9 mouse cellular contexts compared by ENCODE assay signal in the genomic region with DNA sequence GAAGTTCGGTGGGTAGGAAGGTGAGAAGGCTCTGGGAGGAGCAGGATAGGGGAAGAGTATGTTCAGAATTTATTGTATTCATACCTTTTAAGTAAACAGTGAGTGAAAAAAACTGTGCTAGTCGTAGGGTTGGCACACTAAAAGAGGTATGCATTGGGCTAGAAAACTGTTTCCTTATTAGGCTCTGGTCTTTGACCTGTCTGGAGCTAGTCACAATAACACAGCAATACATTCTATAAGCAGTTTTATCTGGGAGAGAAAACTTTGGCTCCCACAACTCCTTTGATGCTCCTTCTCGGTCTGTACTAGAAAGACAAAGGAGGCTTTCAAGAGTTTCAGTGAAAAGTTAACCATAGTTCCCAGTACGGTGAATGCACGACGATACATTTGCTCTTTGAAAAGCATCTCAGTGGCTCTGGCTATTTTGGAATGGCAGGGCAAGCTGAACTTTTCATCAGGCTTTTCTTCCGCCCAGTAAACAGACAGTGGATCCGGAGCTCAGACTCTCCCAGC. TPM values are rescaled to one million over a fixed set of nuclear protein-coding genes. Genes with fewer than 3 reads are reported as not detected.
DNase-seq lines count a peak whose midpoint lies in the region; ATAC-seq and TF ChIP-seq lines count a peak whose summit lies in the region.
"Had no signal": no experiment of that assay in that cellular context is flagged by ENCODE, and none has a peak within 500 bp of the region (broad histone marks: within the 10 kb centered on the region; RNA-seq: fewer than 3 reads in every experiment).

No protein-coding gene starts in this region.

- H3K27ac ChIP-seq in left cerebral cortex, adult 2 months, result 0 out of 2 replicates have a peak overlapping the region, but pooled peaks have one; percentile 64
- peak overlapping the region; percentile 71 for H3K27ac ChIP-seq in embryonic facial prominence, embryonic 10.5 days (replicated peaks)
- 0 out of 2 replicates have a peak overlapping the region, but pooled peaks have one; percentile 22 for H3K27ac ChIP-seq in intestine, embryonic 14.5 days (ENCODE audit: low read depth)
- no peak overlapping the region for H3K27ac ChIP-seq in neural tube, embryonic 12.5 days

- no peaks in the 10 kb centered on the region for H3K4me1 ChIP-seq in embryonic facial prominence, embryonic 10.5 days
- no peaks in the 10 kb centered on the region for H3K4me1 ChIP-seq in intestine, embryonic 14.5 days (replicated peaks; ENCODE audit: control insufficient read depth, insufficient read depth, low read length)
- H3K4me1 ChIP-seq in neural tube, embryonic 12.5 days, result no peaks in the 10 kb centered on the region

- 25% methylated on average over 8 of the region's 8 CpGs for WGBS in embryonic facial prominence, embryonic 10.5 days
- 9% methylated on average over 8 of the region's 8 CpGs for WGBS in intestine, embryonic 14.5 days
- WGBS in neural tube, embryonic 12.5 days, result 25% methylated on average over 8 of the region's 8 CpGs

- H3K27me3 ChIP-seq in embryonic facial prominence, embryonic 10.5 days (replicated peaks; ENCODE audit: low read depth, poor library complexity, severe bottlenecking), result peaks cover 10% of the 10 kb centered on the region
- no peaks in the 10 kb centered on the region for H3K27me3 ChIP-seq in intestine, embryonic 14.5 days (replicated peaks; ENCODE audit: control insufficient read depth, insufficient read depth, low read length)
- H3K27me3 ChIP-seq in neural tube, embryonic 12.5 days (replicated peaks), result no peaks in the 10 kb centered on the region

- TF ChIP-seq CTCF in left cerebral cortex, adult 2 months (IDR thresholded peaks at IDR 0.05), result no peak

- H3K9ac ChIP-seq in intestine, embryonic 14.5 days (ENCODE audit: low read length), result peak overlapping the region; percentile 45; the same call in 1 of the 2 replicates
- H3K9ac ChIP-seq in neural tube, embryonic 12.5 days, result peak overlapping the region; percentile 49; the same call in 1 of the 2 replicates

- peak; percentile 41; the same call in 1 of the 2 replicates for ATAC-seq in intestine, embryonic 14.5 days (replicated peaks; ENCODE audit: low FRiP score, low TSS enrichment, low read depth)
- ATAC-seq in neural tube, embryonic 12.5 days (ENCODE audit: low FRiP score, low read depth), result peak; percentile 31; the same call in 1 of the 2 replicates

- no peaks in the 10 kb centered on the region for H3K36me3 ChIP-seq in embryonic facial prominence, embryonic 10.5 days (replicated peaks)
- H3K36me3 ChIP-seq in intestine, embryonic 14.5 days (ENCODE audit: control insufficient read depth, insufficient read depth, low read length), result no peaks in the 10 kb centered on the region
- no peaks in the 10 kb centered on the region for H3K36me3 ChIP-seq in neural tube, embryonic 12.5 days

- intact Hi-C loops in left cerebral cortex, adult 2 months (cut with DNase I), result no loop called here

- H3K4me2 ChIP-seq in intestine, embryonic 14.5 days (ENCODE audit: low read length), result peak overlapping the region; percentile 40
- H3K4me2 ChIP-seq in neural tube, embryonic 12.5 days (replicated peaks), result peak overlapping the region; percentile 58

- H3K9me3 ChIP-seq in embryonic facial prominence, embryonic 10.5 days, result no peaks in the 10 kb centered on the region
- no peaks in the 10 kb centered on the region for H3K9me3 ChIP-seq in intestine, embryonic 14.5 days (ENCODE audit: control insufficient read depth, low read length)
- H3K9me3 ChIP-seq in neural tube, embryonic 12.5 days, result no peaks in the 10 kb centered on the region

- H3K4me3 ChIP-seq in left cerebral cortex, adult 2 months, result peak overlapping the region; percentile 61
- peak overlapping the region; percentile 64 for H3K4me3 ChIP-seq in embryonic facial prominence, embryonic 10.5 days
- H3K4me3 ChIP-seq in intestine, embryonic 14.5 days (ENCODE audit: low read depth, low read length), result peak overlapping the region; percentile 46
- peak overlapping the region; percentile 56 for H3K4me3 ChIP-seq in neural tube, embryonic 12.5 days

- DNase-seq in left cerebral cortex, adult 2 months (ENCODE audit: extremely low spot score in 1 of 2, low spot score in 2 of 2), result no peak
- DNase-seq in left cerebral cortex, adult 9 months (ENCODE audit: low spot score in 2 of 2), result no peak
- DNase-seq in embryonic facial prominence, embryonic 10.5 days (ENCODE audit: low spot score), result no peak
- no peak for DNase-seq in intestine, embryonic 14.5 days (ENCODE audit: low spot score)
- DNase-seq in testis, postnatal 10 days (ENCODE audit: low spot score), result no peak
- DNase-seq in ovary, postnatal 36 days (ENCODE audit: low spot score), result no peak
- no peak for DNase-seq in urinary bladder, postnatal 25 days (ENCODE audit: low spot score)

RNA-seq across cellular contexts. Expression of gene Xk, which starts 0.6 kb away (rescaled TPM):
- total RNA-seq in left cerebral cortex, adult 2 months (2021), result 10 to 100 TPM; 15.2 to 16.6 TPM
- 2.0 TPM in 2 replicates for polyA plus RNA-seq in embryonic facial prominence, embryonic 10.5 days (2016; fragmentation: Nextera tagmentation; extraction: Ambion mirVana)
- polyA plus RNA-seq in intestine, embryonic 14.5 days (2014; fragmentation: Nextera tagmentation; extraction: Ambion mirVana), result 4.2 and 4.6 TPM in 2 replicates
- polyA plus RNA-seq in neural tube, embryonic 12.5 days (2016; fragmentation: Nextera tagmentation; extraction: Ambion mirVana), result 2.6 and 3.2 TPM in 2 replicates

RNA-seq across cellular contexts. Expression of gene H2al1m, which starts 11.6 kb away (rescaled TPM):
- not detected for total RNA-seq in left cerebral cortex, adult 2 months (2021)
- not detected in 2 replicates for polyA plus RNA-seq in embryonic facial prominence, embryonic 10.5 days (2016; fragmentation: Nextera tagmentation; extraction: Ambion mirVana)
- not detected in 2 replicates for polyA plus RNA-seq in intestine, embryonic 14.5 days (2014; fragmentation: Nextera tagmentation; extraction: Ambion mirVana)
- polyA plus RNA-seq in neural tube, embryonic 12.5 days (2016; fragmentation: Nextera tagmentation; extraction: Ambion mirVana), result 0.53 TPM in 1 of 2 replicates, not detected in the other

RNA-seq across cellular contexts. Expression of gene Gm14862, which starts 15.3 kb away (rescaled TPM):
- total RNA-seq in left cerebral cortex, adult 2 months (2021), result not detected
- not detected in 2 replicates for polyA plus RNA-seq in embryonic facial prominence, embryonic 10.5 days (2016; fragmentation: Nextera tagmentation; extraction: Ambion mirVana)
- not detected in 2 replicates for polyA plus RNA-seq in intestine, embryonic 14.5 days (2014; fragmentation: Nextera tagmentation; extraction: Ambion mirVana)
- polyA plus RNA-seq in neural tube, embryonic 12.5 days (2016; fragmentation: Nextera tagmentation; extraction: Ambion mirVana), result 0.28 TPM in 1 of 2 replicates, not detected in the other
- polyA plus RNA-seq: large intestine, adult 2 months had no signal
